Mouse (Mus musculus): ENCODE measurements around the gene Grik4. TPM values are rescaled to one million over a fixed set of nuclear protein-coding genes. Genes with fewer than 3 reads are reported as not detected.

Gene Grik4
- polyA plus RNA-seq, 1 experiment from 2014 or later, result 1.9 TPM

GRCm38 (mm10) chr9:42793581-42793980 lies 150.7 kb downstream of the Grik4 start:
- Histone ChIP-seq H3K9ac (ENCODE audit: low read depth, low read length) (no peak overlapping the region), H3K36me3 (ENCODE audit: control insufficient read depth, insufficient read depth, low read length) (no peaks in the 10 kb centered on the region), H3K4me1 (ENCODE audit: control insufficient read depth, insufficient read depth, low read length) (peaks cover 6% of the 10 kb centered on the region; the same call in 1 of the 2 replicates), H3K4me2 (replicated peaks; ENCODE audit: low read depth, low read length) (no peak overlapping the region), H3K9me3 (ENCODE audit: control insufficient read depth, low read length) (no peaks in the 10 kb centered on the region), H3K27me3 (ENCODE audit: control insufficient read depth, insufficient read depth, low read length) (no peaks in the 10 kb centered on the region; the same call in 1 of the 2 replicates), H3K4me3 (ENCODE audit: low read length) (no peak overlapping the region), H3K27ac (ENCODE audit: low read depth, low read length) (no peak overlapping the region)
- WGBS, result 81% methylated on average over 8 of the region's 8 CpGs
- ATAC-seq (ENCODE audit: low FRiP score, low TSS enrichment), result no peak

GRCm38 (mm10) chr9:42792381-42792780 lies 151.9 kb downstream of the Grik4 start:
- peaks cover 6% of the 10 kb centered on the region; the same call in 1 of the 2 replicates for H3K4me1 ChIP-seq (ENCODE audit: control insufficient read depth, insufficient read depth, low read length)
- 60% methylated on average over 5 of the region's 5 CpGs for WGBS

GRCm38 (mm10) chr9:42791779-42792178 lies 152.5 kb downstream of the Grik4 start:
- H3K36me3 ChIP-seq (ENCODE audit: control insufficient read depth, insufficient read depth, low read length), result no peaks in the 10 kb centered on the region
- H3K9ac ChIP-seq (ENCODE audit: low read depth, low read length), result no peak overlapping the region
- H3K4me3 ChIP-seq (ENCODE audit: low read length), result no peak overlapping the region
- ATAC-seq (ENCODE audit: low FRiP score, low TSS enrichment), result no peak
- H3K9me3 ChIP-seq (ENCODE audit: control insufficient read depth, low read length), result no peaks in the 10 kb centered on the region
- peaks cover 6% of the 10 kb centered on the region; the same call in 1 of the 2 replicates for H3K4me1 ChIP-seq (ENCODE audit: control insufficient read depth, insufficient read depth, low read length)
- no peak overlapping the region for H3K4me2 ChIP-seq (replicated peaks; ENCODE audit: low read depth, low read length)
- H3K27ac ChIP-seq (ENCODE audit: low read depth, low read length), result no peak overlapping the region
- no peaks in the 10 kb centered on the region; the same call in 1 of the 2 replicates for H3K27me3 ChIP-seq (ENCODE audit: control insufficient read depth, insufficient read depth, low read length)
- 75% methylated on average over 12 of the region's 12 CpGs for WGBS

More at GRCm38 (mm10) chr9:42792381-42792780, 151.9 kb downstream of the Grik4 start:
- ATAC-seq (ENCODE audit: low FRiP score, low TSS enrichment), result no peak
- H3K27me3 ChIP-seq (ENCODE audit: control insufficient read depth, insufficient read depth, low read length), result no peaks in the 10 kb centered on the region; the same call in 1 of the 2 replicates
- H3K9ac ChIP-seq (ENCODE audit: low read depth, low read length), result no peak overlapping the region
- no peak overlapping the region for H3K4me3 ChIP-seq (ENCODE audit: low read length)
- no peak overlapping the region for H3K27ac ChIP-seq (ENCODE audit: low read depth, low read length)
- H3K9me3 ChIP-seq (ENCODE audit: control insufficient read depth, low read length), result no peaks in the 10 kb centered on the region
- H3K4me2 ChIP-seq (replicated peaks; ENCODE audit: low read depth, low read length), result no peak overlapping the region
- no peaks in the 10 kb centered on the region for H3K36me3 ChIP-seq (ENCODE audit: control insufficient read depth, insufficient read depth, low read length)

- Histone ChIP-seq H3K4me1 (ENCODE audit: control insufficient read depth, insufficient read depth, low read length) (peaks cover 6% of the 10 kb centered on the region; the same call in 1 of the 2 replicates), H3K9ac (ENCODE audit: low read depth, low read length) (no peak overlapping the region), H3K36me3 (ENCODE audit: control insufficient read depth, insufficient read depth, low read length) (no peaks in the 10 kb centered on the region), H3K27ac (ENCODE audit: low read depth, low read length) (no peak overlapping the region), H3K4me2 (replicated peaks; ENCODE audit: low read depth, low read length) (no peak overlapping the region), H3K27me3 (ENCODE audit: control insufficient read depth, insufficient read depth, low read length) (no peaks in the 10 kb centered on the region; the same call in 1 of the 2 replicates), H3K9me3 (ENCODE audit: control insufficient read depth, low read length) (no peaks in the 10 kb centered on the region), H3K4me3 (ENCODE audit: low read length) (no peak overlapping the region)
- WGBS, result 61% methylated on average over 4 of the region's 4 CpGs
- ATAC-seq (ENCODE audit: low FRiP score, low TSS enrichment), result no peak
Measured at GRCm38 (mm10) chr9:42791346-42791745, 152.9 kb downstream of the Grik4 start.

GRCm38 (mm10) chr9:42788471-42788870 lies 155.8 kb downstream of the Grik4 start:
- H3K36me3 ChIP-seq (ENCODE audit: control insufficient read depth, insufficient read depth, low read length), result no peaks in the 10 kb centered on the region
- ATAC-seq (ENCODE audit: low FRiP score, low TSS enrichment), result no peak
- H3K4me3 ChIP-seq (ENCODE audit: low read length), result no peak overlapping the region
- H3K9me3 ChIP-seq (ENCODE audit: control insufficient read depth, low read length), result no peaks in the 10 kb centered on the region
- 21% methylated on average over 8 of the region's 8 CpGs for WGBS
- H3K9ac ChIP-seq (ENCODE audit: low read depth, low read length), result no peak overlapping the region
- peaks cover 9% of the 10 kb centered on the region for H3K4me1 ChIP-seq (ENCODE audit: control insufficient read depth, insufficient read depth, low read length)
- no peaks in the 10 kb centered on the region for H3K27me3 ChIP-seq (ENCODE audit: control insufficient read depth, insufficient read depth, low read length)
- no peak overlapping the region for H3K4me2 ChIP-seq (replicated peaks; ENCODE audit: low read depth, low read length)
- no peak overlapping the region for H3K27ac ChIP-seq (ENCODE audit: low read depth, low read length)

- H3K9me3 ChIP-seq (ENCODE audit: control insufficient read depth, low read length), result no peaks in the 10 kb centered on the region
- ATAC-seq (ENCODE audit: low FRiP score, low TSS enrichment), result no peak
- no peak overlapping the region for H3K27ac ChIP-seq (ENCODE audit: low read depth, low read length)
- peaks cover 7% of the 10 kb centered on the region; the same call in 1 of the 2 replicates for H3K4me1 ChIP-seq (ENCODE audit: control insufficient read depth, insufficient read depth, low read length)
- 85% methylated on average over 5 of the region's 5 CpGs for WGBS
- H3K36me3 ChIP-seq (ENCODE audit: control insufficient read depth, insufficient read depth, low read length), result no peaks in the 10 kb centered on the region
- no peak overlapping the region for H3K9ac ChIP-seq (ENCODE audit: low read depth, low read length)
- H3K4me3 ChIP-seq (ENCODE audit: low read length), result no peak overlapping the region
- no peaks in the 10 kb centered on the region for H3K27me3 ChIP-seq (ENCODE audit: control insufficient read depth, insufficient read depth, low read length)
- H3K4me2 ChIP-seq (replicated peaks; ENCODE audit: low read depth, low read length), result no peak overlapping the region
Measured at GRCm38 (mm10) chr9:42786882-42787281, 157.4 kb downstream of the Grik4 start.

GRCm38 (mm10) chr9:42786286-42786685 lies 158.0 kb downstream of the Grik4 start:
- no peak for ATAC-seq (ENCODE audit: low FRiP score, low TSS enrichment)
- Histone ChIP-seq H3K4me3 (ENCODE audit: low read length) (no peak overlapping the region), H3K4me1 (ENCODE audit: control insufficient read depth, insufficient read depth, low read length) (peaks cover 7% of the 10 kb centered on the region; the same call in 1 of the 2 replicates), H3K9ac (ENCODE audit: low read depth, low read length) (no peak overlapping the region), H3K27ac (ENCODE audit: low read depth, low read length) (no peak overlapping the region), H3K27me3 (ENCODE audit: control insufficient read depth, insufficient read depth, low read length) (no peaks in the 10 kb centered on the region), H3K9me3 (ENCODE audit: control insufficient read depth, low read length) (no peaks in the 10 kb centered on the region), H3K36me3 (ENCODE audit: control insufficient read depth, insufficient read depth, low read length) (no peaks in the 10 kb centered on the region), H3K4me2 (replicated peaks; ENCODE audit: low read depth, low read length) (no peak overlapping the region)
- WGBS, result 86% methylated on average over 2 of the region's 2 CpGs

GRCm38 (mm10) chr9:42785173-42785830 lies 159.0 kb downstream of the Grik4 start:
- Histone ChIP-seq H3K4me2 (replicated peaks; ENCODE audit: low read depth, low read length) (no peak overlapping the region), H3K9ac (ENCODE audit: low read depth, low read length) (no peak overlapping the region), H3K9me3 (ENCODE audit: control insufficient read depth, low read length) (no peaks in the 10 kb centered on the region), H3K36me3 (ENCODE audit: control insufficient read depth, insufficient read depth, low read length) (no peaks in the 10 kb centered on the region), H3K27me3 (ENCODE audit: control insufficient read depth, insufficient read depth, low read length) (no peaks in the 10 kb centered on the region), H3K27ac (ENCODE audit: low read depth, low read length) (no peak overlapping the region), H3K4me3 (ENCODE audit: low read length) (no peak overlapping the region), H3K4me1 (ENCODE audit: control insufficient read depth, insufficient read depth, low read length) (peaks cover 7% of the 10 kb centered on the region; the same call in 1 of the 2 replicates)
- peak; percentile 64; the same call in 1 of the 2 replicates for ATAC-seq (ENCODE audit: low FRiP score, low TSS enrichment)
- 45% methylated on average over 10 of the region's 10 CpGs for WGBS

GRCm38 (mm10) chr9:42783248-42783903 lies 160.9 kb downstream of the Grik4 start:
- no peak overlapping the region for H3K4me3 ChIP-seq (ENCODE audit: low read length)
- H3K27ac ChIP-seq (ENCODE audit: low read depth, low read length), result no peak overlapping the region
- 36% methylated on average over 8 of the region's 8 CpGs for WGBS
- H3K9me3 ChIP-seq (ENCODE audit: control insufficient read depth, low read length), result no peaks in the 10 kb centered on the region
- H3K4me2 ChIP-seq (replicated peaks; ENCODE audit: low read depth, low read length), result no peak overlapping the region
- no peaks in the 10 kb centered on the region for H3K36me3 ChIP-seq (ENCODE audit: control insufficient read depth, insufficient read depth, low read length)
- no peaks in the 10 kb centered on the region for H3K27me3 ChIP-seq (ENCODE audit: control insufficient read depth, insufficient read depth, low read length)
- peaks cover 14% of the 10 kb centered on the region for H3K4me1 ChIP-seq (ENCODE audit: control insufficient read depth, insufficient read depth, low read length)
- ATAC-seq (ENCODE audit: low FRiP score, low TSS enrichment), result no peak; the same call in 1 of the 2 replicates
- no peak overlapping the region for H3K9ac ChIP-seq (ENCODE audit: low read depth, low read length)

Data from kidney, embryonic 14.5 days (tissue).